Mouse (Mus musculus): ENCODE data around the gene Ypel2.

Gene Ypel2

GRCm38 (mm10) chr11:86960331-86960730 is 33.2 kb downstream of the Ypel2 start:
- DNase-seq = no peak

- peak; percentile 60 for DNase-seq
Observed at GRCm38 (mm10) chr11:86958721-86959675, 34.5 kb downstream of the Ypel2 start.

GRCm38 (mm10) chr11:86958182-86958581 is 35.3 kb downstream of the Ypel2 start:
- DNase-seq = no peak

GRCm38 (mm10) chr11:86956363-86956762 is 37.1 kb downstream of the Ypel2 start:
- no peak for DNase-seq

GRCm38 (mm10) chr11:86954616-86955270 is 38.8 kb downstream of the Ypel2 start:
- no peak for DNase-seq

- DNase-seq = no peak
Observed at GRCm38 (mm10) chr11:86953096-86953495, 40.4 kb downstream of the Ypel2 start.

- DNase-seq = no peak
Observed at GRCm38 (mm10) chr11:86952659-86953058, 40.8 kb downstream of the Ypel2 start.

- no peak for DNase-seq
Observed at GRCm38 (mm10) chr11:86951672-86952071, 41.8 kb downstream of the Ypel2 start.

- DNase-seq = no peak
Observed at GRCm38 (mm10) chr11:86950491-86950890, 43.0 kb downstream of the Ypel2 start.

GRCm38 (mm10) chr11:86949951-86950441 is 43.5 kb downstream of the Ypel2 start:
- no peak for DNase-seq

GRCm38 (mm10) chr11:86946644-86947195 is 46.8 kb downstream of the Ypel2 start:
- DNase-seq = no peak

- no peak for DNase-seq
Observed at GRCm38 (mm10) chr11:86945933-86946332, 47.6 kb downstream of the Ypel2 start.

- DNase-seq = no peak
Observed at GRCm38 (mm10) chr11:86945058-86945457, 48.4 kb downstream of the Ypel2 start.

- no peak for DNase-seq
Observed at GRCm38 (mm10) chr11:86944539-86944938, 49.0 kb downstream of the Ypel2 start.

GRCm38 (mm10) chr11:86941904-86942303 is 51.6 kb downstream of the Ypel2 start:
- DNase-seq = no peak

- DNase-seq = no peak
Observed at GRCm38 (mm10) chr11:86939503-86939902, 54.0 kb downstream of the Ypel2 start.

- DNase-seq = no peak
Observed at GRCm38 (mm10) chr11:86938551-86938950, 55.0 kb downstream of the Ypel2 start.

GRCm38 (mm10) chr11:86938108-86938507 is 55.4 kb downstream of the Ypel2 start:
- no peak for DNase-seq

- no peak for DNase-seq
Observed at GRCm38 (mm10) chr11:86936938-86937337, 56.6 kb downstream of the Ypel2 start.

- no peak for DNase-seq
Observed at GRCm38 (mm10) chr11:86934895-86935294, 58.6 kb downstream of the Ypel2 start.

GRCm38 (mm10) chr11:86932201-86932600 is 61.3 kb downstream of the Ypel2 start:
- no peak for DNase-seq

- DNase-seq = no peak
Observed at GRCm38 (mm10) chr11:86930636-86931180, 62.8 kb downstream of the Ypel2 start.

- DNase-seq = no peak
Observed at GRCm38 (mm10) chr11:86929985-86930384, 63.5 kb downstream of the Ypel2 start.

Data from thymus, postnatal 4 days (tissue).